Mouse (Mus musculus) CD4-positive helper T cell, adult 2 months (primary cell): ENCODE data around the gene Scarf2.

Source experiments
- DNase-seq: peaks from one replicate; pipeline ENCODE4 v3.0.0-alpha.2; 2012; ENCODE audit warnings: low read depth, missing footprints, low spot score

Gene Scarf2

GRCm38 (mm10) chr16:17830385-17831178 is 33.5 kb downstream of the Scarf2 start:
- no peak for DNase-seq

GRCm38 (mm10) chr16:17831781-17832180 is 34.7 kb downstream of the Scarf2 start:
- DNase-seq, result no peak

GRCm38 (mm10) chr16:17832821-17833220 is 35.7 kb downstream of the Scarf2 start, which contains the start of gene B830017H08Rik:
Gene B830017H08Rik, plus strand, starts transcription at chr16:17833121.
- no peak for DNase-seq

GRCm38 (mm10) chr16:17833321-17833680 is 36.2 kb downstream of the Scarf2 start:
- no peak for DNase-seq

GRCm38 (mm10) chr16:17833681-17834399 is 36.8 kb downstream of the Scarf2 start:
- DNase-seq, result no peak

GRCm38 (mm10) chr16:17834543-17834942 is 37.5 kb downstream of the Scarf2 start:
- DNase-seq, result no peak

- DNase-seq, result no peak
These were observed 38.4 kb downstream of the Scarf2 start for GRCm38 (mm10) chr16:17835481-17835880.

- no peak for DNase-seq
These were observed 41.0 kb downstream of the Scarf2 start, which contains the start of gene Car15 for GRCm38 (mm10) chr16:17838051-17838450. Gene Car15, minus strand, starts transcription at chr16:17838364.

GRCm38 (mm10) chr16:17839976-17840375 is 42.9 kb downstream of the Scarf2 start:
- DNase-seq, result no peak

- DNase-seq, result no peak
These were observed 45.4 kb downstream of the Scarf2 start for GRCm38 (mm10) chr16:17842437-17842836.

GRCm38 (mm10) chr16:17843701-17844365 is 46.8 kb downstream of the Scarf2 start:
- DNase-seq, result no peak

- DNase-seq, result no peak
These were observed 51.3 kb downstream of the Scarf2 start for GRCm38 (mm10) chr16:17848431-17848830.

GRCm38 (mm10) chr16:17848928-17849327 is 51.8 kb downstream of the Scarf2 start:
- peak; percentile 50 for DNase-seq

GRCm38 (mm10) chr16:17849486-17849885 is 52.4 kb downstream of the Scarf2 start:
- DNase-seq, result no peak

GRCm38 (mm10) chr16:17851331-17851730 is 54.2 kb downstream of the Scarf2 start:
- no peak for DNase-seq

GRCm38 (mm10) chr16:17851860-17852259 is 54.8 kb downstream of the Scarf2 start:
- DNase-seq, result no peak

GRCm38 (mm10) chr16:17853263-17853662 is 56.2 kb downstream of the Scarf2 start:
- DNase-seq, result no peak

GRCm38 (mm10) chr16:17857157-17857556 is 60.1 kb downstream of the Scarf2 start:
- no peak for DNase-seq
